Mouse (Mus musculus): Measurements from ENCODE around the gene Rinl. TPM values are rescaled to one million over a fixed set of nuclear protein-coding genes. Genes with fewer than 3 reads are reported as not detected.
A peak's percentile ranks its signal among the peaks of the same experiment; 100 is the strongest.

Rinl gene
- polyA plus RNA-seq, 1 experiment from 2014 or later = 2.8 TPM

- H3K9me3 ChIP-seq = no peaks in the 10 kb centered on the region
- peak overlapping the region; percentile 97 for H3K9ac ChIP-seq
- H3K4me2 ChIP-seq (replicated peaks) = peak overlapping the region; percentile 93
- no peak overlapping the region for H3K27ac ChIP-seq
- 80% methylated on average over 4 of the region's 4 CpGs for WGBS
- H3K27me3 ChIP-seq (replicated peaks) = no peaks in the 10 kb centered on the region
- ATAC-seq (ENCODE audit: low FRiP score, low read depth) = no peak
- peaks cover 59% of the 10 kb centered on the region for H3K4me1 ChIP-seq
- H3K36me3 ChIP-seq = peaks cover 56% of the 10 kb centered on the region
- peak overlapping the region; percentile 88 for H3K4me3 ChIP-seq
These were observed 23.7 kb downstream of the Rinl start for GRCm38 (mm10) chr7:28812436-28812835.

- WGBS = 89% methylated on average over 5 of the region's 5 CpGs
- no peaks in the 10 kb centered on the region for H3K27me3 ChIP-seq (replicated peaks)
These were observed 24.2 kb downstream of the Rinl start for GRCm38 (mm10) chr7:28812949-28813348.

GRCm38 (mm10) chr7:28814306-28815034 lies 25.7 kb downstream of the Rinl start:
- Histone ChIP-seq H3K36me3 (peaks cover 75% of the 10 kb centered on the region), H3K9ac (no peak overlapping the region), H3K27ac (no peak overlapping the region), H3K4me1 (peaks cover 66% of the 10 kb centered on the region), H3K9me3 (no peaks in the 10 kb centered on the region), H3K4me3 (no peak overlapping the region), H3K4me2 (replicated peaks) (no peak overlapping the region), H3K27me3 (replicated peaks) (no peaks in the 10 kb centered on the region)
- 91% methylated on average over 5 of the region's 5 CpGs for WGBS
- no peak for ATAC-seq (ENCODE audit: low FRiP score, low read depth)

More at GRCm38 (mm10) chr7:28812949-28813348, 24.2 kb downstream of the Rinl start:
- Histone ChIP-seq H3K9ac (0 out of 2 replicates have a peak overlapping the region, but pooled peaks have one; percentile 97), H3K4me1 (peaks cover 60% of the 10 kb centered on the region), H3K27ac (no peak overlapping the region), H3K9me3 (no peaks in the 10 kb centered on the region), H3K36me3 (peaks cover 61% of the 10 kb centered on the region), H3K4me3 (peak overlapping the region; percentile 88), H3K4me2 (replicated peaks) (peak overlapping the region; percentile 93)
- no peak for ATAC-seq (ENCODE audit: low FRiP score, low read depth)

GRCm38 (mm10) chr7:28815230-28815629 lies 26.5 kb downstream of the Rinl start:
- peaks cover 71% of the 10 kb centered on the region for H3K4me1 ChIP-seq

GRCm38 (mm10) chr7:28816201-28816600 lies 27.4 kb downstream of the Rinl start:
- WGBS = 88% methylated on average over 9 of the region's 9 CpGs
- Histone ChIP-seq H3K27me3 (replicated peaks) (no peaks in the 10 kb centered on the region), H3K9ac (peak overlapping the region; percentile 35; the same call in 1 of the 2 replicates), H3K4me1 (peaks cover 78% of the 10 kb centered on the region), H3K27ac (no peak overlapping the region; the same call in 1 of the 2 replicates), H3K4me2 (replicated peaks) (no peak overlapping the region), H3K36me3 (peaks cover 92% of the 10 kb centered on the region), H3K9me3 (no peaks in the 10 kb centered on the region), H3K4me3 (0 out of 2 replicates have a peak overlapping the region, but pooled peaks have one; percentile 3)
- ATAC-seq (ENCODE audit: low FRiP score, low read depth) = no peak

More at GRCm38 (mm10) chr7:28815230-28815629, 26.5 kb downstream of the Rinl start:
- Histone ChIP-seq H3K27me3 (replicated peaks) (no peaks in the 10 kb centered on the region), H3K9me3 (no peaks in the 10 kb centered on the region), H3K36me3 (peaks cover 82% of the 10 kb centered on the region), H3K27ac (no peak overlapping the region; the same call in 1 of the 2 replicates), H3K4me3 (no peak overlapping the region), H3K4me2 (replicated peaks) (no peak overlapping the region), H3K9ac (no peak overlapping the region)
- no peak for ATAC-seq (ENCODE audit: low FRiP score, low read depth)
- 93% methylated on average over 9 of the region's 9 CpGs for WGBS

GRCm38 (mm10) chr7:28816920-28817319 lies 28.2 kb downstream of the Rinl start:
- Histone ChIP-seq H3K9ac (no peak overlapping the region), H3K36me3 (peaks cover 96% of the 10 kb centered on the region), H3K4me2 (replicated peaks) (no peak overlapping the region), H3K27ac (no peak overlapping the region), H3K4me3 (no peak overlapping the region), H3K27me3 (replicated peaks) (no peaks in the 10 kb centered on the region), H3K4me1 (peaks cover 76% of the 10 kb centered on the region), H3K9me3 (no peaks in the 10 kb centered on the region)
- ATAC-seq (ENCODE audit: low FRiP score, low read depth) = no peak
- 94% methylated on average over 10 of the region's 10 CpGs for WGBS

GRCm38 (mm10) chr7:28817524-28817923 lies 28.8 kb downstream of the Rinl start:
- peaks cover 70% of the 10 kb centered on the region for H3K4me1 ChIP-seq
- no peak for ATAC-seq (ENCODE audit: low FRiP score, low read depth)
- no peaks in the 10 kb centered on the region for H3K27me3 ChIP-seq (replicated peaks)
- no peaks in the 10 kb centered on the region for H3K9me3 ChIP-seq
- no peak overlapping the region for H3K27ac ChIP-seq
- peak overlapping the region; percentile 27 for H3K4me2 ChIP-seq (replicated peaks)
- WGBS = 71% methylated on average over 6 of the region's 6 CpGs
- peaks cover 96% of the 10 kb centered on the region for H3K36me3 ChIP-seq
- H3K9ac ChIP-seq = no peak overlapping the region
- 0 out of 2 replicates have a peak overlapping the region, but pooled peaks have one; percentile 5 for H3K4me3 ChIP-seq

- Histone ChIP-seq H3K36me3 (peaks cover 95% of the 10 kb centered on the region), H3K27me3 (replicated peaks) (no peaks in the 10 kb centered on the region), H3K4me3 (0 out of 2 replicates have a peak overlapping the region, but pooled peaks have one; percentile 5), H3K4me2 (replicated peaks) (peak overlapping the region; percentile 27; the same call in 1 of the 2 replicates), H3K9me3 (no peaks in the 10 kb centered on the region), H3K9ac (0 out of 2 replicates have a peak overlapping the region, but pooled peaks have one; percentile 5), H3K4me1 (peaks cover 66% of the 10 kb centered on the region), H3K27ac (0 out of 2 replicates have a peak overlapping the region, but pooled peaks have one; percentile 9)
- ATAC-seq (ENCODE audit: low FRiP score, low read depth) = no peak
- WGBS = 78% methylated on average over 4 of the region's 4 CpGs
These were observed 29.2 kb downstream of the Rinl start for GRCm38 (mm10) chr7:28817957-28818356.

- no peak overlapping the region for H3K4me3 ChIP-seq
- peaks cover 61% of the 10 kb centered on the region for H3K4me1 ChIP-seq
- 0 out of 2 replicates have a peak overlapping the region, but pooled peaks have one; percentile 27 for H3K4me2 ChIP-seq (replicated peaks)
- H3K27me3 ChIP-seq (replicated peaks) = no peaks in the 10 kb centered on the region
- H3K36me3 ChIP-seq = peaks cover 92% of the 10 kb centered on the region
- no peak for ATAC-seq (ENCODE audit: low FRiP score, low read depth)
- H3K27ac ChIP-seq = 0 out of 2 replicates have a peak overlapping the region, but pooled peaks have one; percentile 9
- 83% methylated on average over 18 of the region's 18 CpGs for WGBS
- no peaks in the 10 kb centered on the region for H3K9me3 ChIP-seq
- 0 out of 2 replicates have a peak overlapping the region, but pooled peaks have one; percentile 5 for H3K9ac ChIP-seq
These were observed 29.7 kb downstream of the Rinl start for GRCm38 (mm10) chr7:28818436-28818835.

- Histone ChIP-seq H3K9ac (no peak overlapping the region), H3K4me1 (peaks cover 56% of the 10 kb centered on the region), H3K4me3 (no peak overlapping the region), H3K27ac (no peak overlapping the region), H3K4me2 (replicated peaks) (no peak overlapping the region), H3K27me3 (replicated peaks) (no peaks in the 10 kb centered on the region), H3K9me3 (no peaks in the 10 kb centered on the region), H3K36me3 (peaks cover 87% of the 10 kb centered on the region)
- WGBS = 88% methylated on average over 4 of the region's 4 CpGs
- no peak for ATAC-seq (ENCODE audit: low FRiP score, low read depth)
These were observed 30.2 kb downstream of the Rinl start for GRCm38 (mm10) chr7:28818861-28819452.

GRCm38 (mm10) chr7:28819571-28819970 lies 30.8 kb downstream of the Rinl start:
- Histone ChIP-seq H3K4me3 (no peak overlapping the region), H3K9ac (0 out of 2 replicates have a peak overlapping the region, but pooled peaks have one; percentile 1), H3K36me3 (peaks cover 81% of the 10 kb centered on the region), H3K27ac (no peak overlapping the region), H3K4me1 (peaks cover 53% of the 10 kb centered on the region), H3K9me3 (no peaks in the 10 kb centered on the region), H3K4me2 (replicated peaks) (no peak overlapping the region; the same call in 1 of the 2 replicates), H3K27me3 (replicated peaks) (no peaks in the 10 kb centered on the region)
- ATAC-seq (ENCODE audit: low FRiP score, low read depth) = no peak
- WGBS = 79% methylated on average over 4 of the region's 4 CpGs
